Mouse (Mus musculus) intestine, embryonic 15.5 days (tissue): ENCODE measurements at regions not wholly inside any gene's neighbourhood (a gene's known extent, or its start where the extent isn't known, plus 50 kb on each side); places are given as distances from the start of the nearest gene placed in this dataset.
A peak's percentile ranks its signal among the peaks of the same experiment; 100 is the strongest.

ENCODE experiments used
- ATAC-seq: fragments of 200-750 bp; cut with Nextera tagmentation; 2 replicates; pipeline ENCODE4 v1.8.0; 2017; ENCODE audit warnings: moderate TSS enrichment, moderate library complexity
- H3K27ac ChIP-seq: fragments of 300-500 bp; sonication (generic); 2 replicates; pipeline ENCODE4 v1.5.1; 2015; ENCODE audit warnings: mild to moderate bottlenecking, inconsistent platforms
- H3K27me3 ChIP-seq: fragments of 300-500 bp; sonication (generic); replicated peaks from 2 replicates; pipeline ENCODE4 v1.6.1; 2015; ENCODE audit warnings: inconsistent platforms
- H3K36me3 ChIP-seq: fragments of 300-500 bp; sonication (generic); 2 replicates; pipeline ENCODE4 v1.6.1; 2015; ENCODE audit warnings: inconsistent platforms
- H3K4me1 ChIP-seq: fragments of 300-500 bp; sonication (generic); replicated peaks from 2 replicates; pipeline ENCODE4 v1.6.1; 2015; ENCODE audit warnings: inconsistent platforms
- H3K4me2 ChIP-seq: fragments of 300-500 bp; sonication (generic); replicated peaks from 2 replicates; pipeline ENCODE4 v1.6.1; 2015; ENCODE audit warnings: mild to moderate bottlenecking, inconsistent platforms
- H3K4me3 ChIP-seq: fragments of 300-500 bp; sonication (generic); replicated peaks from 2 replicates; pipeline ENCODE4 v1.5.1; 2015; ENCODE audit warnings: inconsistent platforms
- H3K9ac ChIP-seq: fragments of 300-500 bp; sonication (generic); 2 replicates; pipeline ENCODE4 v1.6.1; 2015; ENCODE audit warnings: inconsistent platforms
- H3K9me3 ChIP-seq: fragments of 300-500 bp; sonication (generic); 2 replicates; pipeline ENCODE4 v1.6.1; 2016; ENCODE audit warnings: inconsistent platforms
- WGBS: fragments of 180-500 bp; shearing (Covaris S2); methylation state at CpG from one replicate; pipeline ENCODE4 v1.1.7; 2015; 5-methylcytosine and 5-hydroxymethylcytosine counted together

DNA sequence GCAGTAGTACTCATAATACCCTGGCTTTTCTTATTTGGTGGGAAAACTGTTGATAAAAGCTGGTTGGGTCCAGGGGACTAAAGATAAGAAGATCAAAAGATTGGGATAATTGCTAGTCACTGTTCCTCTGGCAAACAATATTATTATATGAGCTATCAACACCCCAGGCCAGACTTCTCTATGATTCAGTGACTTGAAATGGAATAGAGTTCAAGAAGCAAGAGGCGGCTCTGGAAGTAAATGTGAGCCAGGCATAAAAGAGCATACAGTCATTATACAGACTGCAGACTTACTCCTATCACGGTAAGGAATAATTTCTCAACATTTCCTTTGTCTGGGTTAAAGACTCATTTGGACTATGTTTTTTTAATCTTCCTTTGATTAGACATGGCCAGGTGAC, 278.5 kb upstream of the Acvr2a start:
- no peak overlapping the region for H3K27ac ChIP-seq
- no peaks in the 10 kb centered on the region for H3K9me3 ChIP-seq
- H3K36me3 ChIP-seq: no peaks in the 10 kb centered on the region
- H3K4me2 ChIP-seq: no peak overlapping the region
- WGBS: 65% methylated on average over 2 of the region's 2 CpGs
- H3K27me3 ChIP-seq: no peaks in the 10 kb centered on the region
- H3K9ac ChIP-seq: no peak overlapping the region
- no peaks in the 10 kb centered on the region for H3K4me1 ChIP-seq
- ATAC-seq: peak; percentile 83
- no peak overlapping the region for H3K4me3 ChIP-seq

DNA sequence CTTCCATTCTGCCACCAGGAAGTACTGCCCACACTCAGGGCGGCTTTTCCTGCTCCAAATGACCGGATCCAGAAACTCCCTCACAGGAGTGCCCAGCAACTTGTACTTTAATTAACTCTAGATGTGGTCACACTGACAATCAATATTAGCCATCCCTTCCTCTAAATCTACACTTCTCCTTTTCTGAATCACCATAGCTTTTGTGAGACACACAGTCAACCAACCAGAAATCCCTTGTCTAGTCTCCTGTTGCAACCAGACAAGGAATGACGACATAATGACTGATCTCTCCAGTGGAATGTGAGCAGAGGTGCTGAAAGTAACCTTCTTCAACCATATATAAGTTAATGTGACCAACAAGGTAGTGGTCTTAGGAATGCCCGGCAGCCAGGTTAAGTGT, 277.0 kb upstream of the Acvr2a start:
- H3K27ac ChIP-seq: no peak overlapping the region
- no peak overlapping the region for H3K4me2 ChIP-seq
- no peaks in the 10 kb centered on the region for H3K36me3 ChIP-seq
- H3K4me3 ChIP-seq: no peak overlapping the region
- WGBS: 83% methylated on average over 4 of the region's 4 CpGs
- no peaks in the 10 kb centered on the region for H3K4me1 ChIP-seq
- no peaks in the 10 kb centered on the region for H3K27me3 ChIP-seq
- H3K9me3 ChIP-seq: no peaks in the 10 kb centered on the region
- H3K9ac ChIP-seq: no peak overlapping the region
- ATAC-seq: no peak

- H3K4me3 ChIP-seq: no peak overlapping the region
- no peak overlapping the region for H3K4me2 ChIP-seq
- H3K27ac ChIP-seq: no peak overlapping the region
- H3K9ac ChIP-seq: no peak overlapping the region
- H3K4me1 ChIP-seq: no peaks in the 10 kb centered on the region
- WGBS: 65% methylated on average over 13 of the region's 13 CpGs
- no peak for ATAC-seq
- no peaks in the 10 kb centered on the region for H3K27me3 ChIP-seq
- H3K9me3 ChIP-seq: no peaks in the 10 kb centered on the region
- H3K36me3 ChIP-seq: no peaks in the 10 kb centered on the region
Observed at GRCm38 (mm10) chr2:48538668-48539341, 275.1 kb upstream of the Acvr2a start.

- WGBS: 76% methylated on average over 4 of the region's 4 CpGs
- Histone ChIP-seq H3K4me1 (no peaks in the 10 kb centered on the region), H3K9me3 (no peaks in the 10 kb centered on the region), H3K4me3 (no peak overlapping the region), H3K27ac (no peak overlapping the region), H3K4me2 (no peak overlapping the region), H3K36me3 (no peaks in the 10 kb centered on the region), H3K27me3 (no peaks in the 10 kb centered on the region), H3K9ac (no peak overlapping the region)
- no peak for ATAC-seq
Observed at GRCm38 (mm10) chr2:48539465-48540055, 274.3 kb upstream of the Acvr2a start.

GRCm38 (mm10) chr2:48544377-48544776, 269.5 kb upstream of the Acvr2a start:
- peak; percentile 95 for ATAC-seq
- Histone ChIP-seq H3K4me3 (no peak overlapping the region), H3K4me2 (no peak overlapping the region), H3K9ac (no peak overlapping the region), H3K4me1 (no peaks in the 10 kb centered on the region), H3K36me3 (no peaks in the 10 kb centered on the region), H3K27ac (no peak overlapping the region), H3K9me3 (no peaks in the 10 kb centered on the region), H3K27me3 (no peaks in the 10 kb centered on the region)
- WGBS: 59% methylated on average over 4 of the region's 4 CpGs

GRCm38 (mm10) chr2:48545072-48545471, 268.8 kb upstream of the Acvr2a start:
- WGBS: 75% methylated on average over 4 of the region's 4 CpGs
- H3K27ac ChIP-seq: no peak overlapping the region

DNA sequence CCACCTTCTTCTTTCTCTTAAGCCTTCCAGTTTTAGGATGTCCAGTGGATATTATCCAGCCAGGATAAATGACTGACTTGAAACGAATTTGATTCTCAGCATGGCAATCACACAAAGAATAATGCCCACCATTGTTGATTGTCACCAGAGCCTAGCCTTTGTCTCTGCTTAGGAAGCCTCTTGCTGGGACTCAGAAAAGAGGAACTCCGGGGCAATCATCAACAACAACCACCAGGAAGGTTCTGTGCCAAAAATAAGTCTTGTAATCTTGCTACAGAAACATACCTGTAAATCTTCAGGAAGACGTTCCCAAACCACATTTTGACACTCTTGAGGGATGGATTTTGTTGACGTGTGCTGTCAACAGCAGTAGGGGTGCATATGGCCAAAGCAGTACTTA, 268.2 kb upstream of the Acvr2a start:
- H3K4me3 ChIP-seq: no peak overlapping the region
- no peak overlapping the region for H3K4me2 ChIP-seq
- no peaks in the 10 kb centered on the region for H3K4me1 ChIP-seq
- H3K27ac ChIP-seq: no peak overlapping the region
- ATAC-seq: no peak
- H3K9ac ChIP-seq: no peak overlapping the region
- H3K9me3 ChIP-seq: no peaks in the 10 kb centered on the region
- no peaks in the 10 kb centered on the region for H3K27me3 ChIP-seq
- H3K36me3 ChIP-seq: no peaks in the 10 kb centered on the region
- WGBS: 75% methylated on average over 4 of the region's 4 CpGs

More at GRCm38 (mm10) chr2:48545072-48545471, 268.8 kb upstream of the Acvr2a start:
- Histone ChIP-seq H3K4me3 (no peak overlapping the region), H3K9ac (no peak overlapping the region), H3K9me3 (no peaks in the 10 kb centered on the region), H3K4me2 (no peak overlapping the region), H3K4me1 (no peaks in the 10 kb centered on the region), H3K27me3 (no peaks in the 10 kb centered on the region), H3K36me3 (no peaks in the 10 kb centered on the region)
- no peak for ATAC-seq

GRCm38 (mm10) chr2:48546194-48546593, 267.7 kb upstream of the Acvr2a start:
- WGBS: 85% methylated on average over 4 of the region's 4 CpGs
- no peaks in the 10 kb centered on the region for H3K9me3 ChIP-seq
- H3K27ac ChIP-seq: no peak overlapping the region
- H3K4me1 ChIP-seq: no peaks in the 10 kb centered on the region
- H3K9ac ChIP-seq: no peak overlapping the region
- no peak for ATAC-seq
- no peaks in the 10 kb centered on the region for H3K27me3 ChIP-seq
- no peak overlapping the region for H3K4me2 ChIP-seq
- no peak overlapping the region for H3K4me3 ChIP-seq
- H3K36me3 ChIP-seq: no peaks in the 10 kb centered on the region

DNA sequence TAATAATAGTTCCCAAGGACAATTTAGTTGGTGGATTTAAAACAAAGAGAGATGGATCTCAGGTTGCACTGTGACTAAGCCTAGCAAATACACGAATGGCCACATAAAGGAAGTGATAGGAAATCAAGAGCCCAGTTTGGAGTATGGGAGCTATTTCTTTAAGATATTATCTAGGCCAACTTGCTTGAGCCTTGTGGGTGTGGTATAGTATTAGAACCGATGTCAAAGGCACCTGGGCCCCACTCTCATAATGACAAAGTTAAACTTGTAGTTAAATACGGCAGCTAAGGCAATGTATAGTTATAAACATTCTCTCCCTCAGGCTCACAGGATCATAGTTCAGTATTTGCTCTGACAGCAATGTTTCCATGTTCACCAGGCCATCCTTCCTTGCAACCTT, 257.3 kb upstream of the Acvr2a start:
- Histone ChIP-seq H3K4me1 (no peaks in the 10 kb centered on the region), H3K27ac (no peak overlapping the region), H3K4me3 (no peak overlapping the region), H3K36me3 (no peaks in the 10 kb centered on the region), H3K9ac (no peak overlapping the region), H3K27me3 (no peaks in the 10 kb centered on the region), H3K9me3 (no peaks in the 10 kb centered on the region), H3K4me2 (no peak overlapping the region)
- 44% methylated on average over 3 of the region's 3 CpGs for WGBS
- ATAC-seq: peak; percentile 59

DNA sequence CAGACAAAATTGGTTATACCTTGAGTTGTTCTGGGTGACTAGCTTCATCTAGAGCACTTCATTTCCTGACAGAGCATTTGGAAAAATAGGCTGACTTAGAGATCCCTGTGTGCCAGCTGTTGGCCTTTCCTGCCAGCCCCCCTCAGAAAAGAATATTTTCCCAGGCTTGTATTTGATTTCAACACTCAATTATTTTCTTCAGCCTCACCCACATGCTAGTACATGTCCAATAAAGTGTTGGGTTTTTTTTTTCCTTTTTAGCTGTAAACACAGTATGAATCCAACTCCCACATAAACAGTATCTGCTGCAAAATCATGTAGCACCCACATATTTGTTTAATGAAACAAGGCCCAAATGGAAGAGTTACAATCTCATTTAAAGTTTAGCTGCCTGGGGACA, 256.8 kb upstream of the Acvr2a start:
- H3K4me2 ChIP-seq: no peak overlapping the region
- no peak overlapping the region for H3K9ac ChIP-seq
- no peaks in the 10 kb centered on the region for H3K4me1 ChIP-seq
- no peaks in the 10 kb centered on the region for H3K27me3 ChIP-seq
- no peaks in the 10 kb centered on the region for H3K9me3 ChIP-seq
- no peak overlapping the region for H3K27ac ChIP-seq
- no peaks in the 10 kb centered on the region for H3K36me3 ChIP-seq
- no peak overlapping the region for H3K4me3 ChIP-seq
- ATAC-seq: no peak

GRCm38 (mm10) chr2:48558641-48559040, 255.3 kb upstream of the Acvr2a start:
- no peaks in the 10 kb centered on the region for H3K36me3 ChIP-seq
- no peak overlapping the region for H3K4me3 ChIP-seq
- 92% methylated on average over 3 of the region's 3 CpGs for WGBS
- no peak for ATAC-seq
- no peak overlapping the region for H3K27ac ChIP-seq
- H3K4me1 ChIP-seq: no peaks in the 10 kb centered on the region
- no peak overlapping the region for H3K9ac ChIP-seq
- H3K4me2 ChIP-seq: no peak overlapping the region
- no peaks in the 10 kb centered on the region for H3K27me3 ChIP-seq
- H3K9me3 ChIP-seq: no peaks in the 10 kb centered on the region

DNA sequence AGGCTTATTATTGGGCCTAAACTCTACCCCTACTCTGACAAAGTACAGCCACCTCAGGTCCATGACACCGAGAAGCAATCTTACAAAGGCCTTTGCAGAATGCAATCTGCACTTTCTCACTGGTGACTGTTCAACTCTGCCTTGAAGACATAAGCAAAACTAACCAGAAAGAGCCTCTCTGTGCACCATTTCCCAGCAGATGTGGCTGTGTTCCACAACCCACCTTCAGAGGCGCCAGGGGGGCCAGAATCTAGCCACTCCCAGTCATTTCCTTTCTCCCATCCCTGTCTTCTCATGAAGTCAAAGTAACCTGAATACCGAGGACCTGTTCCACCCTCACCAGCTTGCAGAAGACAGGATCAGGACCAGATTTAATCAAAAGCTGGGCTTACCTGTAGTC, 250.3 kb upstream of the Acvr2a start:
- Histone ChIP-seq H3K4me2 (no peak overlapping the region), H3K27me3 (no peaks in the 10 kb centered on the region), H3K4me1 (0 out of 2 replicates have a peak, but pooled peaks cover 3% of the 10 kb centered on the region), H3K27ac (no peak overlapping the region), H3K9me3 (no peaks in the 10 kb centered on the region), H3K4me3 (no peak overlapping the region), H3K9ac (no peak overlapping the region), H3K36me3 (no peaks in the 10 kb centered on the region)
- ATAC-seq: 0 out of 2 replicates have a peak, but pooled peaks have one; percentile 8
- 43% methylated on average over 3 of the region's 3 CpGs for WGBS

DNA sequence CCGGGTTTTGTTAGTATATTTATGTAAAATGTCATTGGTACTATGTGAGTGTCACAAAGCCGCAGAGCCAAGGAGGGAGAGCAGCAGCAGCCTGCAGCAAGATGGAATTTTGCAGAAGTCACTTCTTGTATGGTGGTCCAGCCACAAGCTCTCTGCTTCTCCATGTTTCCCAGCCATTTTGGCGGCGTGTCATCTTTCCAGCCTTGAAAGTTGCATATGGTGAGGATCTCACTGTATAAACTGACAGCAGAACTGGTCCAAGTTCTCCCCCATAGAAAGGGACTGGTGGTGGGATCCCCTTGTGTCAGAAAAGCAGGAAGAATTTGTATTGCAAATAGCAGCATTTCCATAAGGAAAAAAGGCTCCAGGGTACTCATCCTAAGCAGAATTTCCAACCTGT, 249.7 kb upstream of the Acvr2a start:
- no peak overlapping the region for H3K27ac ChIP-seq

More for the DNA sequence above, 249.7 kb upstream of the Acvr2a start:
- Histone ChIP-seq H3K9me3 (no peaks in the 10 kb centered on the region), H3K4me2 (no peak overlapping the region), H3K36me3 (no peaks in the 10 kb centered on the region), H3K27me3 (no peaks in the 10 kb centered on the region), H3K4me1 (0 out of 2 replicates have a peak, but pooled peaks cover 3% of the 10 kb centered on the region), H3K9ac (no peak overlapping the region), H3K4me3 (no peak overlapping the region)
- ATAC-seq: no peak
- WGBS: 67% methylated on average over 4 of the region's 4 CpGs
